Mouse (Mus musculus): Measurements from ENCODE around the gene Rab3b.

GRCm38 (mm10) chr4:108834971-108835311 is 43.9 kb upstream of the Rab3b start:
- TF ChIP-seq CTCF (IDR thresholded peaks at IDR 0.05; ENCODE audit: borderline replicate concordance, extremely low read depth, insufficient read depth, insufficient read length) (no peak), POLR2A (IDR thresholded peaks at IDR 0.05; ENCODE audit: borderline replicate concordance, extremely low read depth, insufficient read depth, insufficient read length, poor library complexity, severe bottlenecking) (no peak)
